Mouse (Mus musculus) lung, adult 2 months (tissue): ENCODE data around the gene 1110059E24Rik. TPM values are rescaled to one million over a fixed set of nuclear protein-coding genes. Genes with fewer than 3 reads are reported as not detected.
"Not testable (repeated sequence)": the region's sequence is repeated elsewhere in the genome, so short reads cannot be mapped to it uniquely, and the experiment has no call there.

Experiments
- DNase-seq: peaks from one replicate; pipeline ENCODE4 v3.0.0; 2022
- H3K4me1 ChIP-seq: fragments of 200-500 bp; 2 replicates; pipeline ENCODE4 v1.6.1; 2011; ENCODE audit warnings: low read length; ENCODE audit not compliant: control insufficient read depth, insufficient read depth
- H3K4me3 ChIP-seq: fragments of 200-500 bp; replicated peaks from 2 replicates; pipeline ENCODE3; 2011; ENCODE audit warnings: low read depth, mild to moderate bottlenecking, control low read depth, low read length; ENCODE audit errors: extremely low read depth
- CTCF ChIP-seq: fragments of 200-500 bp; IDR thresholded peaks from 2 replicates; pipeline ENCODE4 v1.5.1; 2011; ENCODE audit warnings: mild to moderate bottlenecking, low read length, control low read depth; ENCODE audit not compliant: insufficient read depth
- POLR2A ChIP-seq: fragments of 200-500 bp; IDR thresholded peaks from 2 replicates; pipeline ENCODE4 v1.6.1; 2011; ENCODE audit warnings: low read depth, mild to moderate bottlenecking, control low read depth, low read length, borderline replicate concordance; ENCODE audit errors: extremely low read depth
- WGBS: fragments of 180-500 bp; shearing (Covaris S2); methylation state at CpG from one replicate; pipeline ENCODE4 v1.1.7; 2018; 5-methylcytosine and 5-hydroxymethylcytosine counted together
- polyA plus RNA-seq: library from polyadenylated mRNA; depleted of rRNA; stranded (reverse); fragments of >200 nt; gene quantifications from 2 replicates; pipeline ENCODE4 v1.2.3, GENCODE M21; 2012

Gene 1110059E24Rik
- polyA plus RNA-seq, 1 experiment: 6.1 TPM

DNA sequence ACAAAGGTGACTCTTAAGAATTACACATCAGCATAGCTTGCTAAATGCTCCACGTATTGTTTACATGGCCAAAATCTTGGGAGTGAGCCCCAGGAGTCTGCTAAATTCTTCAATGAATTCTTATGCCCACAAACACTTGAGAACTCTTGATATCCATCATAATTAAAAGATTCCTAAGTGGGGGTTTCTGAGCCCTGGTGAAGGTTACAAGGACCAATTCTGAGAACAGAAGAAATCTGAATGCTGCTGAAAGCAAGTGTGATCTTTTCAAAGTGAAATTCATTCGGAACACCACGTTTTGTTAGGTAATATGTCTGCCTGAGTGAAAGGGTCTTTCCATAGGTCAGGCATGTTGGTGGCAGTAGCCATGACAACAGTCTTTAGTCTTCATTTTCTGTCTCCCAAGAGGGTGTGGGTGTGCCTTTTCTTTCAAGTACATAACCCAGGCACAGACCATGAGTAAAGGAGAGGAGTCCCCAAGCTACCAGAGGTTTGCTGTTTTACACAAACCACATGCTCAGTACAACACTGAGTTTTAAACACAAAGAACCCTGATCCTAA, 51.2 kb downstream of the 1110059E24Rik start:
- no peak overlapping the region for H3K4me3 ChIP-seq
- H3K4me1 ChIP-seq: peaks cover 2% of the 10 kb centered on the region; the same call in 1 of the 2 replicates
- TF ChIP-seq CTCF: no peak
- TF ChIP-seq POLR2A: no peak
- no peak for DNase-seq
- WGBS: 43% methylated on average over 3 of the region's 3 CpGs

DNA sequence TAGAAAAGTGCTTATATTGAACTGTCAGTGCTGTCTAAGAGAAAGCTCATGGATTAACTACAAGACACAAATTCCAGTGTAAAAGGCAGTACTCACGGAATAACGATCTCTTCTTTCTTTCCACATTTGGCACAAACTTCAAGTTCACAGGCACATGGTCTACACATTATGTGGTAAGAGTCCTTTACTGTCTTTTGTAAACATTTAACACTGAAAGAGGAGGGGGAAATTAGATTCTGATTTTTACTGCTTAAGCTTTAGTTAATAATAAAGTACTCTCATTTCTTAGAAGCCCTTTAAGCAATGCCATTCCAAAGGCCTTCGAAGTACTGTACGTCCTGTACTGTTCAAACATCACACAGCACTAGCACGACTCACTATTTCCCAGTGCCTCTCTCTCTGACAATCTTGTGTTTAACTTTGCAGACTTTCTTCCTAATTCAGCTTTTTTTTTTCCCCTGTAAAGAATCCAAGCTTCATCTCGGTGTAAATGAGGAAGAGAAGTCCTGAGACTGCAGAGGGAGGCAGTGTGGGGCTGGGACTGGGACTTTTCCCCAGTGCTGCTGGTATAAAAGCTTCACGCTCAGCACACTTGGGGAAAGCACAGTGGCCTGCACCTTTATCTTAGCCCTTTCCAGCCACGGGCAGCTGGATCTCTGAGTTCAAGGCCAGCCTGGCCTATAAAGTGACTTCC, 54.0 kb downstream of the 1110059E24Rik start:
- Histone ChIP-seq H3K4me1 (no peaks in the 10 kb centered on the region; the same call in 1 of the 2 replicates), H3K4me3 (no peak overlapping the region)
- WGBS: 51% methylated on average over 8 of the region's 8 CpGs
- no peak for DNase-seq
- no peak for TF ChIP-seq CTCF
- TF ChIP-seq POLR2A: no peak

GRCm38 (mm10) chr19:21594676-21595075, 58.1 kb downstream of the 1110059E24Rik start:
- WGBS: 98% methylated on average over 1 of the region's 1 CpGs
- TF ChIP-seq POLR2A: no peak
- TF ChIP-seq CTCF: no peak
- H3K4me1 ChIP-seq: no peaks in the 10 kb centered on the region
- no peak overlapping the region for H3K4me3 ChIP-seq
- no peak for DNase-seq

DNA sequence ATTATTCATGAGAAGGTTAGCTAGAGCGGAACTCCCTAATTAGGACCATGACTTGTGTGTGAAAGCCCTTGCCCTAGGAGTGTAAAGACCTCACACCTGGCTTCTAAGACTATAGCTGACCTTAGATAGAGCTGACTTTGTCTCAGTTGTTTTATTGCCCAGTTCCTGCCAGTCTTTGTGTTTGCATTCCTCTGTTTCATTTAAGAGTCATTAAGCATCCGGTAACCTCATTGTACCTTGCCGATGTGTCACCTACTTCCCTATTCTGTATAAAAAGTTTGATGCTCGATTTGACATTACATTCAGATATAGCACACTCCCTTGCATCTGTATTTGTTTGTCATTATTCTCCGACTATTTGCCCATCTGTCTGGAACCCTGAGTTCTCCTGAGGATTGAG, 60.6 kb downstream of the 1110059E24Rik start:
- H3K4me3 ChIP-seq, H3K4me1 ChIP-seq, DNase-seq: not testable (repeated sequence)
- 94% methylated on average over 5 of the region's 5 CpGs for WGBS

GRCm38 (mm10) chr19:21589888-21590287, 62.9 kb downstream of the 1110059E24Rik start:
- 91% methylated on average over 1 of the region's 1 CpGs for WGBS
- Histone ChIP-seq H3K4me3 (no peak overlapping the region), H3K4me1 (no peaks in the 10 kb centered on the region)
- TF ChIP-seq POLR2A: no peak
- no peak for TF ChIP-seq CTCF
- DNase-seq: no peak

DNA sequence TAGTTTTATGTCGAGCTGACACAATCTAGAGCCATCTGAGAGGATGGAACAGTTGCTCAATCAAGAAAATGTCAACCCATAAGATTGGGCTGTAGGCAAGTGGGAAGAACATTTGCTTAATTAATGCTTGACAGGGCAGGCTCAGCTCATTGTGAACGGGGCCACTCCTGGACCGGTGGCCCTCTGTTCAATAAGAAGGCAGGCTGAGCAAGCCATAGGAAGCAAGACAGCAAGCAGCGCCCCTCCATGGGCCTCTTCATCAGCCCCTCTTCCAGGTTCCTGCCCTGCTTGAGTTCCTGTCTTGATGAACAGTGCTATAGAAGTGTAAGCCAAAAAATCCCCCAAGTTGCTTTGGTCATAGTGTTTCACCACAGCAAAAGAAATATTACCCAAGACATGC, 65.2 kb downstream of the 1110059E24Rik start:
- no peak for DNase-seq
- Histone ChIP-seq H3K4me1 (no peaks in the 10 kb centered on the region), H3K4me3 (no peak overlapping the region)
- TF ChIP-seq POLR2A: no peak
- TF ChIP-seq CTCF: no peak
- WGBS: 70% methylated on average over 4 of the region's 4 CpGs

DNA sequence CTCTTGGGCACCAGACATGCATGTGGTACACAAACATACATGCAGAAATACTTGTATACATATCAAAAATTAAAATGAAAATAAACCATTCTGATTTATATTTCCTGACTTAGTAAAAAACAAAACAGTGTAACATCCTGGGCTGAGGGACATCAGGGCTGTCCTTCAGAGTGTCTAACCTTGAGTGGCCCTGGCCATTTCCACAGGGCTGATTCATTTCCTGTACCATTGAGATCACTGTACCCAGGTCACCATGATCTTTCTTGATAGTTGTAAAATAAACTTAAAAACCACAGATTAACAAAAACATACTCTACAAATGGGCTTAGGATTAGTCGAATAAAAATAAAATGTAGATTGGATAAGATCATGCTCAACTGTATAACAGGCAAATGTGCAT, 66.2 kb downstream of the 1110059E24Rik start:
- TF ChIP-seq POLR2A (no peak), CTCF (no peak)
- Histone ChIP-seq H3K4me3 (no peak overlapping the region), H3K4me1 (no peaks in the 10 kb centered on the region)
- no peak for DNase-seq
- WGBS: 85% methylated on average over 1 of the region's 1 CpGs

- Histone ChIP-seq H3K4me3 (no peak overlapping the region), H3K4me1 (no peaks in the 10 kb centered on the region)
- WGBS: 58% methylated on average over 2 of the region's 2 CpGs
- TF ChIP-seq POLR2A (no peak), CTCF (no peak)
- DNase-seq: no peak
Measured at GRCm38 (mm10) chr19:21585868-21586267, 66.9 kb downstream of the 1110059E24Rik start.

DNA sequence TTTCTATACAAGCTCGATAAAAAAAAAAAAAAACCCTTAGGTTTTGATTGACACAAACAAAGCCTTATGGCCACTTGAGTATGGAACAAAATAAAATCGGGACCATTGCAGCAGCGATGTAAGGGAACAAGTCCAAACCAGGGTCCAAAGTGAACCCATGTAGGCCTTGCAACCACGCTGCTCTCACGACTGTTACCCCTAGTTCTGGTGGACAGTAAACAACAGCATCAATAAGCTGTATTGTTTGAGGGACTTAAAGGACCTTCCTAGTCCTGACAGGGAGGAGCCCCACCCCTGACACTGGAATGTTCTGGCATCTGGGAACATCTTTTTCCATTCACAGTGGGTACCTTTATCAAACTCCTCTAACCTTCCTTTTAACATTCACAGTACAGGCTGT, 68.8 kb downstream of the 1110059E24Rik start:
- DNase-seq: no peak
- 82% methylated on average over 5 of the region's 5 CpGs for WGBS
- H3K4me3 ChIP-seq: no peak overlapping the region
- no peaks in the 10 kb centered on the region for H3K4me1 ChIP-seq
- no peak for TF ChIP-seq CTCF
- TF ChIP-seq POLR2A: no peak

DNA sequence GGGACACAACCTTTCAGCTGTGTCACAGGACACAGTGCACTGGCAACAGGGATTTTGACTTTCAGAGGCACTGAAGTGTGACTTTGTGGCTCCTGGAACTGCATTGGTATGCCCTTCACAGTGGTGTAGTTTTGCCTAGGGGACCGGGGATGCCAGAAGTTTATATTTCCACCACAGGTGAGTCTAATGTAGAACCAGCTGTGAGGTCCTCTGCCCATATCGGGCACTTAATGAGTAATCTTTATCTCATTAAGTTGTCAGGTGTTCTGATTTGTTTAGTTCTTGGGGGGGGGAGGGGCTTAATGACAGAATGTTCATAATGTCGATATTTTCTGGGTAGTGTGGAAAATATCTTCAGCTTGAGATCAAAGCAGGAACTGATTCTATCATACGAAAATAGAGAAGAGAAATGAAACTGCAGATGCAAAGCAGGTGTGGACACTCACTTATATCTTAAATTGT, 69.2 kb downstream of the 1110059E24Rik start:
- no peak for TF ChIP-seq POLR2A
- TF ChIP-seq CTCF: no peak
- no peak for DNase-seq
- no peaks in the 10 kb centered on the region for H3K4me1 ChIP-seq
- WGBS: 71% methylated on average over 4 of the region's 4 CpGs
- H3K4me3 ChIP-seq: no peak overlapping the region
